Mouse (Mus musculus): Measurements from ENCODE around the gene Nat8f2.
"Not testable (repeated sequence)": the region's sequence is repeated elsewhere in the genome, so short reads cannot be mapped to it uniquely, and the experiment has no call there.

The Nat8f2 gene

GRCm38 (mm10) chr6:85863840-85864239, 5.1 kb downstream of the Nat8f2 start:
- no peak for ATAC-seq (ENCODE audit: low TSS enrichment)

GRCm38 (mm10) chr6:85863136-85863535, 5.8 kb downstream of the Nat8f2 start:
- ATAC-seq (ENCODE audit: low TSS enrichment): no peak

- ATAC-seq (ENCODE audit: low TSS enrichment): no peak
Measured at GRCm38 (mm10) chr6:85862565-85862964, 6.4 kb downstream of the Nat8f2 start.

GRCm38 (mm10) chr6:85861247-85861646, 7.7 kb downstream of the Nat8f2 start:
- ATAC-seq (ENCODE audit: low TSS enrichment): no peak

GRCm38 (mm10) chr6:85856194-85856678, 12.7 kb downstream of the Nat8f2 start:
- peak; percentile 96 for ATAC-seq (ENCODE audit: low TSS enrichment)

- ATAC-seq (ENCODE audit: low TSS enrichment): no peak
Measured at GRCm38 (mm10) chr6:85853481-85853880, 15.5 kb downstream of the Nat8f2 start.

GRCm38 (mm10) chr6:85851062-85851773, 17.7 kb downstream of the Nat8f2 start:
- no peak for ATAC-seq (ENCODE audit: low TSS enrichment)

GRCm38 (mm10) chr6:85849240-85849639, 19.7 kb downstream of the Nat8f2 start:
- no peak for ATAC-seq (ENCODE audit: low TSS enrichment)

GRCm38 (mm10) chr6:85848140-85848539, 20.8 kb downstream of the Nat8f2 start:
- no peak for ATAC-seq (ENCODE audit: low TSS enrichment)

- ATAC-seq (ENCODE audit: low TSS enrichment): no peak
Measured at GRCm38 (mm10) chr6:85846921-85847320, 22.0 kb downstream of the Nat8f2 start.

- not testable (repeated sequence) for ATAC-seq (ENCODE audit: low TSS enrichment)
Measured at GRCm38 (mm10) chr6:85843677-85844458, 25.1 kb downstream of the Nat8f2 start.

- peak; percentile 47; the same call in 1 of the 2 replicates for ATAC-seq (ENCODE audit: low TSS enrichment)
Measured at GRCm38 (mm10) chr6:85839982-85840381, 29.0 kb downstream of the Nat8f2 start.

GRCm38 (mm10) chr6:85838674-85839073, 30.3 kb downstream of the Nat8f2 start:
- ATAC-seq (ENCODE audit: low TSS enrichment): no peak

GRCm38 (mm10) chr6:85837307-85837706, 31.7 kb downstream of the Nat8f2 start:
- not testable (repeated sequence) for ATAC-seq (ENCODE audit: low TSS enrichment)

GRCm38 (mm10) chr6:85836827-85837226, 32.1 kb downstream of the Nat8f2 start:
- not testable (repeated sequence) for ATAC-seq (ENCODE audit: low TSS enrichment)

GRCm38 (mm10) chr6:85836098-85836497, 32.9 kb downstream of the Nat8f2 start:
- not testable (repeated sequence) for ATAC-seq (ENCODE audit: low TSS enrichment)

GRCm38 (mm10) chr6:85835104-85835503, 33.9 kb downstream of the Nat8f2 start:
- ATAC-seq (ENCODE audit: low TSS enrichment): not testable (repeated sequence)

- peak; percentile 83 for ATAC-seq (ENCODE audit: low TSS enrichment)
Measured at GRCm38 (mm10) chr6:85834504-85835100, 34.4 kb downstream of the Nat8f2 start.

- ATAC-seq (ENCODE audit: low TSS enrichment): no peak
Measured at GRCm38 (mm10) chr6:85831796-85832321, 37.1 kb downstream of the Nat8f2 start, which contains the start of gene Nat8. Gene Nat8, minus strand, starts transcription at chr6:85832082.

GRCm38 (mm10) chr6:85829462-85829861, 39.5 kb downstream of the Nat8f2 start:
- no peak for ATAC-seq (ENCODE audit: low TSS enrichment)

- no peak for ATAC-seq (ENCODE audit: low TSS enrichment)
Measured at GRCm38 (mm10) chr6:85825886-85826285, 43.1 kb downstream of the Nat8f2 start.

Data from frontal cortex, adult (tissue).